Mouse (Mus musculus) stomach, embryonic 14.5 days (tissue): ENCODE measurements at regions not wholly inside any gene's neighbourhood (a gene's known extent, or its start where the extent isn't known, plus 50 kb on each side); places are given as distances from the start of the nearest gene placed in this dataset.

Experiments used
- ATAC-seq: fragments of 200-750 bp; cut with Nextera tagmentation; 2 replicates; pipeline ENCODE4 v1.8.0; 2017; ENCODE audit warnings: low read depth, moderate TSS enrichment; ENCODE audit not compliant: insufficient number of reproducible peaks, insufficient read depth, low FRiP score
- H3K27ac ChIP-seq: fragments of 300-500 bp; sonication (generic); 2 replicates; pipeline ENCODE4 v1.5.1; 2014; ENCODE audit warnings: mild to moderate bottlenecking, low read length, moderate library complexity, mixed read lengths
- H3K27me3 ChIP-seq: fragments of 300-500 bp; sonication (generic); 2 replicates; pipeline ENCODE4 v1.6.1; 2014; ENCODE audit warnings: low read length, control low read depth, mixed read lengths; ENCODE audit not compliant: control insufficient read depth, insufficient read depth
- H3K36me3 ChIP-seq: fragments of 300-500 bp; sonication (generic); 2 replicates; pipeline ENCODE4 v1.6.1; 2014; ENCODE audit warnings: mild to moderate bottlenecking, control low read depth, low read length, moderate library complexity, mixed read lengths; ENCODE audit not compliant: control insufficient read depth, insufficient read depth
- H3K4me1 ChIP-seq: fragments of 300-500 bp; sonication (generic); 2 replicates; pipeline ENCODE4 v1.6.1; 2014; ENCODE audit warnings: low read length, control low read depth, mixed read lengths; ENCODE audit not compliant: control insufficient read depth, insufficient read depth
- H3K4me2 ChIP-seq: fragments of 300-500 bp; sonication (generic); replicated peaks from 2 replicates; pipeline ENCODE4 v1.6.1; 2014; ENCODE audit warnings: low read depth, low read length, control low read depth
- H3K4me3 ChIP-seq: fragments of 300-500 bp; sonication (generic); 2 replicates; pipeline ENCODE4 v1.5.1; 2014; ENCODE audit warnings: low read depth, low read length, control low read depth
- H3K9ac ChIP-seq: fragments of 300-500 bp; sonication (generic); replicated peaks from 2 replicates; pipeline ENCODE4 v1.6.1; 2014; ENCODE audit warnings: low read depth, mild to moderate bottlenecking, control low read depth, low read length, moderate library complexity, mixed read lengths
- H3K9me3 ChIP-seq: fragments of 300-500 bp; sonication (generic); 2 replicates; pipeline ENCODE4 v1.6.1; 2016; ENCODE audit warnings: low read depth, low read length, control low read depth; ENCODE audit not compliant: control insufficient read depth
- WGBS: fragments of 180-500 bp; shearing (Covaris S2); extraction: QIAGEN DNeasy Blood & Tissue Kit; methylation state at CpG from one replicate; pipeline ENCODE4 v1.1.7; 2014; 5-methylcytosine and 5-hydroxymethylcytosine counted together

- Histone ChIP-seq H3K4me2 (no peak overlapping the region), H3K36me3 (no peaks in the 10 kb centered on the region), H3K27me3 (no peaks in the 10 kb centered on the region), H3K9me3 (no peaks in the 10 kb centered on the region), H3K4me1 (no peaks in the 10 kb centered on the region), H3K27ac (no peak overlapping the region), H3K4me3 (no peak overlapping the region), H3K9ac (no peak overlapping the region)
- ATAC-seq = no peak
- 96% methylated on average over 5 of the region's 5 CpGs for WGBS
Measured at GRCm38 (mm10) chr6:117584563-117584962, 256.4 kb upstream of the Zfp637 start.

DNA sequence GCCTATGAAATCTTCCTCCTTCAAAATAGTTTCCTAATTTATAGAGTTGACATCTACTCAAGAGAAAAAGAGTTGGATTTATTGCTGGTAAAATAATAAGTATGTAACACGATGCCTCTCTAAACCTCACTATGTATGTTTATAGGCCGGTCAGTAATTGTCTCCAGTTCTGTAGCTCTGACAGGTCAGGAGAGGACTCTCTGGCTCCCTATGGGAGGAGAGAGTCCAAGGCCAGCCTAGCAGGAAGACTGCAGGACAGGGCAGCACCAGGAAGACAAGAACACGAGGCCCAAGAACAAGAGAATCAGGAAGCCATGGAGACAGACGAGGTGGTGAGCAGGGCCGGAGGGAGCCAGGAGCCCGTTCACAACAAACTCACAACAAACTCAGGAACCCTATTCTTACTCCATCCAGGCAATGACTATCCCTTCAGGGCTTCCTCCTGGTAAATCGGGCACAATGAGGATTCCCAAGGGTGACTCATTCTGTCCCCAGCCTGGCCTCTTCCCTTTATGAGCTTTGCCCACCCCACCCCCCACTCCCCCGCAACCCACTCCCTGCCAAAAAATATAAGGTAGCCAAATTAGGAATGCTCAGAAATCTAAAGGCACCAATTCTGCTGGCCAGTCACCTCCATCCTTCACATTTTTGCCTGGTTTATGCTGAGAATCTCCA, 244.7 kb upstream of the Zfp637 start:
- 75% methylated on average over 8 of the region's 8 CpGs for WGBS
- no peak for ATAC-seq
- Histone ChIP-seq H3K4me1 (no peaks in the 10 kb centered on the region), H3K9ac (no peak overlapping the region), H3K27me3 (no peaks in the 10 kb centered on the region), H3K4me2 (no peak overlapping the region), H3K27ac (no peak overlapping the region), H3K9me3 (no peaks in the 10 kb centered on the region), H3K4me3 (no peak overlapping the region), H3K36me3 (no peaks in the 10 kb centered on the region)

- Histone ChIP-seq H3K4me2 (no peak overlapping the region), H3K4me3 (no peak overlapping the region), H3K9ac (no peak overlapping the region), H3K9me3 (no peaks in the 10 kb centered on the region), H3K4me1 (peaks cover 9% of the 10 kb centered on the region), H3K36me3 (no peaks in the 10 kb centered on the region), H3K27me3 (no peaks in the 10 kb centered on the region), H3K27ac (no peak overlapping the region)
- 72% methylated on average over 2 of the region's 2 CpGs for WGBS
- ATAC-seq = no peak
Measured at GRCm38 (mm10) chr6:117604834-117605233, 236.1 kb upstream of the Zfp637 start.

GRCm38 (mm10) chr6:117605685-117606084, 235.3 kb upstream of the Zfp637 start:
- no peak overlapping the region for H3K27ac ChIP-seq

DNA sequence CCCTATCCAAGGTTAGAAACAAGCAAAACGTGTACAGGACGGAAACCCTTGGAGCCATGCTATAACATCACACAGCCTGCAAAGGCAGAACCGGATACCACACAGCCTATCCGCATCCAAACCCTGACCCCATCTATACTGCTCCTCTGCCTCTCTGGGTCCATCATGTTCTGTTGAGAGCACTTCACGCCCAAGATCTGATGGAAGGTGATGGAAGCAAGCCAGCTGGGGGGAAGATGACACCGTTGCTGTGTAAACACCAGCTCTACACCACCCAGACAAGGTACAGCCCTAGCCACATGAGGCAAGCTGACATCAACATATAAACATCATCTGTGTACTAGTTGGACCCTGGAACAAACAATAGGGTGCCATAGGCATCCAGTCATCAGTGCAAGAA, 234.8 kb upstream of the Zfp637 start:
- H3K4me1 ChIP-seq = peaks cover 18% of the 10 kb centered on the region
- no peak overlapping the region for H3K4me2 ChIP-seq
- WGBS = 82% methylated on average over 6 of the region's 6 CpGs
- no peaks in the 10 kb centered on the region for H3K36me3 ChIP-seq
- H3K9ac ChIP-seq = no peak overlapping the region
- H3K4me3 ChIP-seq = no peak overlapping the region
- no peak overlapping the region for H3K27ac ChIP-seq
- no peaks in the 10 kb centered on the region for H3K27me3 ChIP-seq
- ATAC-seq = no peak
- no peaks in the 10 kb centered on the region for H3K9me3 ChIP-seq

More at GRCm38 (mm10) chr6:117605685-117606084, 235.3 kb upstream of the Zfp637 start:
- ATAC-seq = no peak
- H3K9me3 ChIP-seq = no peaks in the 10 kb centered on the region
- H3K4me1 ChIP-seq = peaks cover 16% of the 10 kb centered on the region
- WGBS = 45% methylated on average over 4 of the region's 4 CpGs
- H3K4me3 ChIP-seq = no peak overlapping the region
- H3K9ac ChIP-seq = no peak overlapping the region
- no peaks in the 10 kb centered on the region for H3K36me3 ChIP-seq
- H3K27me3 ChIP-seq = no peaks in the 10 kb centered on the region
- no peak overlapping the region for H3K4me2 ChIP-seq

DNA sequence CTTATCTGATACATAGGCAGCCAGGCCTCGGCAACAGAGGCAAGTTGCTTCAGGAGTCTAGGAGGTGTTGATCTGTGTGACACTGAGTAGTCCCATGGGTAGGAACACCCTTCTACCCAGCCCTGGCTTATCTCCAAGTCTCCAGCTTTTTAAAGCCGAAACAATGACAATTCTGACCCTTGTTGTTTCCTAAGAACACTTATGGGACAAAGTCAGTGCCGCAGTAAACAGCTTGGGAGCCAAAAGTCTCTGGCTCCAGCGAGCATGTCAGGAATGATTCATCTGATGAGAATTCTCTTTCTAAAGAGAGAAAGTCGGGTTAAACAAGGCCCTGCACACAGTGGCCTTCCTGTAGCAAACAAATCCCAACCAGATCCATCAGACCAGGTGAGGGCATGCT, 234.0 kb upstream of the Zfp637 start:
- no peak for ATAC-seq
- 65% methylated on average over 5 of the region's 5 CpGs for WGBS
- Histone ChIP-seq H3K4me1 (peaks cover 20% of the 10 kb centered on the region), H3K27ac (no peak overlapping the region), H3K36me3 (no peaks in the 10 kb centered on the region), H3K27me3 (no peaks in the 10 kb centered on the region), H3K9me3 (no peaks in the 10 kb centered on the region), H3K4me3 (no peak overlapping the region), H3K9ac (no peak overlapping the region), H3K4me2 (no peak overlapping the region)

GRCm38 (mm10) chr6:117609476-117610404, 231.2 kb upstream of the Zfp637 start:
- Histone ChIP-seq H3K9me3 (no peaks in the 10 kb centered on the region), H3K4me2 (no peak overlapping the region), H3K4me3 (no peak overlapping the region), H3K27me3 (no peaks in the 10 kb centered on the region), H3K36me3 (no peaks in the 10 kb centered on the region), H3K9ac (no peak overlapping the region), H3K27ac (peak overlapping the region; percentile 55; the same call in 1 of the 2 replicates), H3K4me1 (peaks cover 29% of the 10 kb centered on the region)
- peak; percentile 77; the same call in 1 of the 2 replicates for ATAC-seq
- WGBS = 39% methylated on average over 11 of the region's 11 CpGs

DNA sequence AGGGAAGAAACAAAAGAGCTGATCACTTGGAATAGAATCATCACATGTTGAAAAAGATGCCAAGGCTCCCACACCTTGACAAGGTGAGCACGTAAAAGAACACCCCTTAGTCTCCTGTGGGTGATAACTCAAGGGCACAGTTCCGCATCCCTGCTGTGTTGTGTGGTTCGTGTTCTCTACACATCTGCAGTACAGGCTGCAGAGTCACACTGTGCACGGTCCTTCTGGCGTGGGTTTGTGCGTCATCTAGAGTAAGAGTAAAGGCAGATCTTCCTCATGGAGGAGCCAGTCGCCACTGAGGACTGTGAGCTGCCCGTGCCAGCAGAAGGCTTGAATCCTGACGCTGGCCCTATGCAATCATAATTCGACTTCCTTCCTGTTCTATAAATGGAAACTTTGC, 229.7 kb upstream of the Zfp637 start:
- no peak overlapping the region for H3K4me3 ChIP-seq
- H3K36me3 ChIP-seq = no peaks in the 10 kb centered on the region
- H3K9me3 ChIP-seq = no peaks in the 10 kb centered on the region
- H3K27ac ChIP-seq = no peak overlapping the region
- H3K4me1 ChIP-seq = peaks cover 26% of the 10 kb centered on the region
- no peaks in the 10 kb centered on the region for H3K27me3 ChIP-seq
- ATAC-seq = no peak
- no peak overlapping the region for H3K4me2 ChIP-seq
- no peak overlapping the region for H3K9ac ChIP-seq
- 87% methylated on average over 10 of the region's 10 CpGs for WGBS
